Mouse (Mus musculus) layer of hippocampus, adult 9-10 months (tissue): ENCODE data around the gene Fbxw21.

Experiments used
- DNase-seq: peaks from one replicate; pipeline ENCODE4 v3.0.0; 2022; ENCODE audit warnings: low spot score

Gene Fbxw21

GRCm38 (mm10) chr9:109111101-109111500 lies 50.7 kb downstream of the Fbxw21 start:
- no peak for DNase-seq

GRCm38 (mm10) chr9:109110240-109110639 lies 51.6 kb downstream of the Fbxw21 start:
- DNase-seq: no peak

- DNase-seq: no peak
Observed at GRCm38 (mm10) chr9:109107341-109107740, 54.5 kb downstream of the Fbxw21 start.

GRCm38 (mm10) chr9:109105648-109106047 lies 56.2 kb downstream of the Fbxw21 start:
- DNase-seq: no peak

GRCm38 (mm10) chr9:109105011-109105410 lies 56.8 kb downstream of the Fbxw21 start:
- DNase-seq: no peak

- DNase-seq: no peak
Observed at GRCm38 (mm10) chr9:109104083-109104482, 57.8 kb downstream of the Fbxw21 start.

- DNase-seq: no peak
Observed at GRCm38 (mm10) chr9:109103250-109103649, 58.6 kb downstream of the Fbxw21 start.

- DNase-seq: no peak
Observed at GRCm38 (mm10) chr9:109102541-109102940, 59.3 kb downstream of the Fbxw21 start.

GRCm38 (mm10) chr9:109101933-109102445 lies 59.9 kb downstream of the Fbxw21 start:
- DNase-seq: no peak

- no peak for DNase-seq
Observed at GRCm38 (mm10) chr9:109100307-109100928, 61.4 kb downstream of the Fbxw21 start.

- DNase-seq: no peak
Observed at GRCm38 (mm10) chr9:109098969-109099368, 62.9 kb downstream of the Fbxw21 start.

GRCm38 (mm10) chr9:109098366-109098765 lies 63.5 kb downstream of the Fbxw21 start:
- no peak for DNase-seq

- DNase-seq: no peak
Observed at GRCm38 (mm10) chr9:109097831-109098230, 64.0 kb downstream of the Fbxw21 start.

- no peak for DNase-seq
Observed at GRCm38 (mm10) chr9:109097291-109097690, 64.5 kb downstream of the Fbxw21 start.

GRCm38 (mm10) chr9:109096856-109097255 lies 65.0 kb downstream of the Fbxw21 start:
- no peak for DNase-seq

GRCm38 (mm10) chr9:109096251-109096661 lies 65.6 kb downstream of the Fbxw21 start:
- no peak for DNase-seq

GRCm38 (mm10) chr9:109095137-109095982 lies 66.5 kb downstream of the Fbxw21 start, which contains the start of gene Plxnb1:
Gene Plxnb1 (plus strand): TSS chr9:109095389.
- DNase-seq: no peak

- DNase-seq: no peak
Observed at GRCm38 (mm10) chr9:109094553-109095136, 67.2 kb downstream of the Fbxw21 start.

- no peak for DNase-seq
Observed at GRCm38 (mm10) chr9:109093786-109094552, 67.9 kb downstream of the Fbxw21 start.

- DNase-seq: no peak
Observed at GRCm38 (mm10) chr9:109092799-109093198, 69.0 kb downstream of the Fbxw21 start.

GRCm38 (mm10) chr9:109091802-109092201 lies 70.0 kb downstream of the Fbxw21 start:
- no peak for DNase-seq

GRCm38 (mm10) chr9:109090446-109090845 lies 71.4 kb downstream of the Fbxw21 start:
- DNase-seq: no peak
